In the genomic region with DNA sequence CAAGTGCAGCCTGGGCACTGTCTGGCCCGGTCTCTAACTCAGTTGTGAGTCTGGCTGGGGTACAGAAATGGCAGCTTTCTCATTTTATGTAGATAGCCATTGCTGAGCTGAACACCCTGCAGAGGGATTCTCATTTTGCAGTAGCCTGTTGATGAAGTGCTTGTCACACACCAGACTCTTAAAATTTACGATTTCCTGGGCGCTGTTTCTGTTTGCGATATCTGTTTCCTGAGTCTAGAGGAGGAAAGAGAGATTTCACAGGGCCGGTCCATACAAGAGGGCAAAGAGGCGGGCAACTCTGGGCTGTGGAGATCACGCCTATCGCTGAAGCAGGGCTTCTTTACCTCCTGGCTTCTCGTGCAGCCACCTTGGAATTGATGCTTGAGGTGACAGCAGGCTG, we compare ENCODE assay signal across 15 mouse cellular contexts.
"Had no signal": no experiment of that assay in that cellular context is flagged by ENCODE, and none has a peak within 500 bp of the region (broad histone marks: within the 10 kb centered on the region; RNA-seq: fewer than 3 reads in every experiment).

No protein-coding gene starts in this region.

- H3K9me3 ChIP-seq: midbrain, embryonic 13.5 days; midbrain, embryonic 15.5 days; neural tube, embryonic 12.5 days; stomach, embryonic 15.5 days had no signal

- H3K4me2 ChIP-seq: lung, embryonic 14.5 days; midbrain, embryonic 11.5 days; midbrain, embryonic 13.5 days; midbrain, embryonic 15.5 days; neural tube, embryonic 12.5 days; stomach, embryonic 15.5 days had no signal

- H3K9ac ChIP-seq: liver, embryonic 14.5 days; lung, embryonic 14.5 days; midbrain, embryonic 13.5 days; midbrain, embryonic 15.5 days; neural tube, embryonic 12.5 days; stomach, embryonic 15.5 days had no signal

- DNase-seq: lung, adult 18-20 months; lung, embryonic 14.5 days; lung, postnatal 10 days; lung, postnatal 4 days; right cerebral cortex, postnatal 14 days; thymus, adult 2 months; thymus, postnatal 25 days; thymus, postnatal 4 days had no signal

- H3K4me3 ChIP-seq: midbrain, embryonic 13.5 days; midbrain, embryonic 15.5 days; neural tube, embryonic 12.5 days; stomach, embryonic 15.5 days had no signal

- H3K27ac ChIP-seq: liver, embryonic 14.5 days; midbrain, embryonic 13.5 days; midbrain, embryonic 15.5 days; neural tube, embryonic 12.5 days; stomach, embryonic 15.5 days; stomach, postnatal 0 days had no signal

- H3K4me1 ChIP-seq: midbrain, embryonic 13.5 days; midbrain, embryonic 15.5 days; neural tube, embryonic 12.5 days; stomach, embryonic 15.5 days had no signal

- H3K27me3 ChIP-seq: midbrain, embryonic 13.5 days; midbrain, embryonic 15.5 days; neural tube, embryonic 12.5 days; stomach, embryonic 15.5 days had no signal

- ATAC-seq: midbrain, embryonic 13.5 days; midbrain, embryonic 15.5 days had no signal
